Mouse (Mus musculus) small intestine, adult 2 months (tissue): ENCODE measurements around the gene Gm27029. TPM values are rescaled to one million over a fixed set of nuclear protein-coding genes. Genes with fewer than 3 reads are reported as not detected.
A peak's percentile ranks its signal among the peaks of the same experiment; 100 is the strongest.
"Not testable (repeated sequence)": the region's sequence is repeated elsewhere in the genome, so short reads cannot be mapped to it uniquely, and the experiment has no call there.

Experiments
- H3K27ac ChIP-seq: fragments of 200-500 bp; 2 replicates; pipeline ENCODE4 v1.5.1; 2012; ENCODE audit warnings: low read depth, low read length, control low read depth, inconsistent platforms; ENCODE audit not compliant: insufficient read depth
- H3K27me3 ChIP-seq: fragments of 200-500 bp; 2 replicates; pipeline ENCODE4 v1.6.1; 2012; ENCODE audit warnings: mild to moderate bottlenecking, moderate library complexity, low read length, inconsistent platforms; ENCODE audit not compliant: control insufficient read depth, insufficient read depth
- H3K36me3 ChIP-seq: fragments of 200-500 bp; 2 replicates; pipeline ENCODE4 v1.6.1; 2012; ENCODE audit warnings: mild to moderate bottlenecking, low read length, control low read depth, inconsistent platforms; ENCODE audit not compliant: control insufficient read depth, insufficient read depth
- H3K4me1 ChIP-seq: fragments of 200-500 bp; 2 replicates; pipeline ENCODE4 v1.6.1; 2012; ENCODE audit warnings: low read length, inconsistent platforms, mixed read lengths; ENCODE audit not compliant: control insufficient read depth, insufficient read depth, insufficient read length
- H3K4me3 ChIP-seq: fragments of 200-500 bp; 2 replicates; pipeline ENCODE4 v1.5.1; 2012; ENCODE audit warnings: low read depth, mild to moderate bottlenecking, control low read depth, inconsistent platforms, low read length, moderate library complexity
- CTCF ChIP-seq: fragments of 200-500 bp; IDR thresholded peaks from 2 replicates; pipeline ENCODE4 v1.5.1; 2012; ENCODE audit warnings: low read depth, mild to moderate bottlenecking, control low read depth, inconsistent platforms, low read length, moderate library complexity, mixed read lengths; ENCODE audit not compliant: insufficient replicate concordance, insufficient read length; ENCODE audit errors: extremely low read depth
- POLR2A ChIP-seq: fragments of 200-500 bp; IDR thresholded peaks from 2 replicates; pipeline ENCODE4 v1.6.1; 2012; ENCODE audit warnings: low read depth, mild to moderate bottlenecking, control low read depth, inconsistent platforms, low read length, moderate library complexity
- WGBS: fragments of 180-500 bp; shearing (Covaris S2); methylation state at CpG from one replicate; pipeline ENCODE4 v1.1.7; 2018; 5-methylcytosine and 5-hydroxymethylcytosine counted together
- polyA plus RNA-seq: library from polyadenylated mRNA; depleted of rRNA; stranded (reverse); fragments of >200 nt; gene quantifications from 2 replicates; pipeline ENCODE4 v1.2.3, GENCODE M21; 2012

Gene Gm27029
- polyA plus RNA-seq, 1 experiment, result not detected

DNA sequence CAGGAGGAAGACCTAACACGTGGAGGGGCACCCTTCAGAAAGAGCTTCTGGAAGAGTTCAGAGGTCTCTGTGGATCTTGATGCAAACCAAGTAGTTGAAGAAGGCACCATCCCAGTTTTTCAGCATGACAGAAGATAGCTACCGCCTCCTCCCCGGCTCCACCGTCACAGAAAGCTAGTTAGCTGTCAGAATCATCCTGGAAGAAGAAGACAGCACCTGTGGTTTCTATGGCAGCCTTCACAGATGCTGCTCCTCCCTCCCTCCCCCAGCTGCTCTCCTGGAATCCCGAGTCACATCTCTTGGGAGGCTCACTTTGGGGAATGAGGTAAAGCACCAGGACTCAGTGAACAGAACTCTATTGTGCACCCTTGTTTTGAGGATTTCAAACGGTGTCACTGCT is 5.6 kb downstream of the Gm27029 start:
- Histone ChIP-seq H3K27ac (no peak overlapping the region), H3K36me3 (no peaks in the 10 kb centered on the region), H3K27me3 (no peaks in the 10 kb centered on the region), H3K4me3 (no peak overlapping the region), H3K4me1 (peaks cover under 1% of the 10 kb centered on the region; the same call in 1 of the 2 replicates)
- TF ChIP-seq CTCF, result no peak
- no peak for TF ChIP-seq POLR2A
- 68% methylated on average over 6 of the region's 6 CpGs for WGBS

DNA sequence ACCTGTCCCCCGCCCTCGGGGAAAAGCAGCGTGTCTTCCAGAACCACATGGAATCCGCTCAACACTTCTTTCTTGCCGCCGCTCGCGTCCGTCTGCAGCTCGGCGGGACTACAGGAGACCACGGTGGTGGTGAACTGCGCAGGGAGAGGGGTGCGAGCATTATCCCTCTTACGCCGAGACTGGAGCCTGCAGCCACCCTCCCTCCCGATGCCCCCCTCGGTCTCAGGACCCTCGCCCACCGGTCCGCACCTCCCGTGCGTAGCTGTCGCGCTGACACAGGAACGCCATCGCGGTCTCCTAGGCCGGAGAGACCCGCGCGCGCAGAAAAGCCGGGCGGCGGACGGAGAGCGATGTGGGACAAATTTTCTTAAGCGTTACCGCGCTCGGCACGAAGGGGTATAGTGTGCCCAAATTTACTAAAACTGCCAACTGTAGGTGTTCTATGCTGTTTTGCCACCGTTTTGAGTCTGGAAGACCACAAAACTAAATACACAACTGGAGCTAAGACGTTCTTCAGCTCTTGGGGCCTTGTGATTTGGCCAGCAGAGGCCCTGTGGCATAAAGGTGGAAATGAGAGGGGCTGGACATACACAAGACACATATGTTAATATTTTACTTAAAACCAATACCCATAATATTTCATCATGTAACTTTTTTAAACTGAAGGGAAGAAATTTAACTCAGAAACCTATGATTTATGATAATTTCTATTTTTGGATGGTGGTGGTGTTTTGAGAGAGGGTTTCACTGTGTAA is 7.3 kb downstream of the Gm27029 start, which contains the start of gene Aarsd1:
Gene Aarsd1 (minus strand): TSS at position 515 of the 755 bp plus-strand sequence.
- Histone ChIP-seq H3K27ac (no peak within 1 kb of the TSS), H3K36me3 (peaks cover 7% of the 10 kb centered on the region), H3K27me3 (no peaks in the 10 kb centered on the region), H3K4me3 (peak within 1 kb of the TSS; percentile 83), H3K4me1 (no peaks in the 10 kb centered on the region)
- WGBS, result under 1% methylated on average over 45 of the region's 45 CpGs
- no peak for TF ChIP-seq POLR2A
- TF ChIP-seq CTCF, result no peak

DNA sequence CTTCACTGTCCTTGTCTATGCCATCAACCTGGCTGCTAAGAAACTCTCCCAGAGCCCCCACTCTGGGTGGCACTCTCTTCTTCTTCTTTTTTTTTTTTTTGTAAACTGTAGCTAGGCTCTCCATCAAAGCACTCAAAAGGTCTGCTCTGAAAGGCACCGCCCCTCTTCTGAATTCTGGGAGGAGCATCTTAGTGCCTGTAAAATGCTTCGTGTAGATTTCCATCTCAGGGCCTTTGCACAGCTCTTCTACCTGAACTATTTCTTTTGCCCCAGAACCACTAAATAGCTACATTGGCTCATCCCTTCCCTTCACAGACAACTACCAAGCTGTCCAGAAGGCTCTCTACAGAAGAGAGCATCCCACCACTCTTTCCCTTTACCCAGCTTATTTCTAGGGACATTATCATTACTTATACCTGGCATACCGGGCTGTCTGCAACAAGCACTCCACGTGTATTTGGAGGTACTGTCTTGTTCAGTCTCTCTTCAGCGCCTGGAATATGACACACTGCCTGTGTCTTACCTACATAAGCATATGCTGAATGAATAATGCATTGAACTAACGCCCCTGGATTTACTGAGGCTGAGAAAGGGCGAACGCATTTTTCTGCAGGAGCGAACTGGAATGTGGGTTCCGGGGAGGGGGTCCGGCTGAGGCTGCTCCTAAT is 8.0 kb downstream of the Gm27029 start:
- Histone ChIP-seq H3K27ac (no peak overlapping the region), H3K4me1 (no peaks in the 10 kb centered on the region), H3K36me3 (peaks cover 10% of the 10 kb centered on the region), H3K27me3 (no peaks in the 10 kb centered on the region), H3K4me3 (peak overlapping the region; percentile 83)
- TF ChIP-seq POLR2A (no peak), CTCF (no peak)
- under 1% methylated on average over 11 of the region's 11 CpGs for WGBS

- TF ChIP-seq CTCF (no peak), POLR2A (no peak)
- H3K36me3 ChIP-seq, result peaks cover 14% of the 10 kb centered on the region
- H3K27me3 ChIP-seq, result no peaks in the 10 kb centered on the region
- no peak overlapping the region for H3K4me3 ChIP-seq
- H3K4me1 ChIP-seq, result no peaks in the 10 kb centered on the region
- 82% methylated on average over 2 of the region's 2 CpGs for WGBS
- no peak overlapping the region for H3K27ac ChIP-seq
These were observed 9.3 kb downstream of the Gm27029 start for GRCm38 (mm10) chr11:101415306-101415705.

DNA sequence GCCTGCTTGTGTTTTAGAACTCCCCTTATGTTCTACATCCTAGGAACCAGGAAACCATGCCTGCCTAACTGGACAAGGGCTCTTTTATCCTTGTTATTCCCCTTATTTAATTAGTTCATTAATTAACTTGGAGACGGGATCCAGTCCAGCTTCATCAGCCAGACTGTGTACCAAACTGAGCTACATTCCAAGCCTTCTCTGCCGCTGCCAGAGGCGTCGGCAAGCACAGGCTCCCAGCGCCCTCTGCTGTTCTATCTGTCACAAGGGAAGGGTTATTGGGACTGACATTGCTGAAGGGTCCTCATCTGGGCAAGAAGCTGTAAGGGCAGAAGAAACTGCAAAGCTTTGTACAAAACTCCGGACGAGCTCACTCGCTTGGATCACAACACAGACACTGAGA is 29.5 kb downstream of the Gm27029 start:
- peak; percentile 95 for TF ChIP-seq CTCF
- TF ChIP-seq POLR2A, result no peak
- peaks cover 3% of the 10 kb centered on the region; the same call in 1 of the 2 replicates for H3K4me1 ChIP-seq
- H3K36me3 ChIP-seq, result no peaks in the 10 kb centered on the region
- H3K27ac ChIP-seq, result no peak overlapping the region
- 2% methylated on average over 8 of the region's 8 CpGs for WGBS
- no peak overlapping the region for H3K4me3 ChIP-seq
- H3K27me3 ChIP-seq, result no peaks in the 10 kb centered on the region

- no peak overlapping the region for H3K27ac ChIP-seq
- TF ChIP-seq CTCF (no peak), POLR2A (no peak)
- WGBS, result 35% methylated on average over 4 of the region's 4 CpGs
These were observed 42.8 kb downstream of the Gm27029 start for GRCm38 (mm10) chr11:101381817-101382216.

GRCm38 (mm10) chr11:101378926-101379325 is 45.7 kb downstream of the Gm27029 start:
- Histone ChIP-seq H3K36me3 (0 out of 2 replicates have a peak, but pooled peaks cover 3% of the 10 kb centered on the region), H3K4me3 (no peak overlapping the region), H3K4me1 (no peaks in the 10 kb centered on the region), H3K27ac (no peak overlapping the region), H3K27me3 (no peaks in the 10 kb centered on the region)
- TF ChIP-seq POLR2A, result no peak
- no peak for TF ChIP-seq CTCF
- WGBS, result 79% methylated on average over 6 of the region's 6 CpGs

More at GRCm38 (mm10) chr11:101381817-101382216, 42.8 kb downstream of the Gm27029 start:
- Histone ChIP-seq H3K27me3 (no peaks in the 10 kb centered on the region), H3K36me3 (0 out of 2 replicates have a peak, but pooled peaks cover 2% of the 10 kb centered on the region), H3K4me3 (no peak overlapping the region), H3K4me1 (no peaks in the 10 kb centered on the region)

GRCm38 (mm10) chr11:101378196-101378595 is 46.4 kb downstream of the Gm27029 start:
- not testable (repeated sequence) for H3K27me3 ChIP-seq, H3K36me3 ChIP-seq, H3K4me1 ChIP-seq, H3K4me3 ChIP-seq, H3K27ac ChIP-seq
- WGBS, result 91% methylated on average over 8 of the region's 8 CpGs
